Mouse (Mus musculus) stomach, postnatal 0 days (tissue): ENCODE results near the gene Disp2. TPM values are rescaled to one million over a fixed set of nuclear protein-coding genes. Genes with fewer than 3 reads are reported as not detected.
A peak's percentile ranks its signal among the peaks of the same experiment; 100 is the strongest.

Experiments
- ATAC-seq: fragments of 200-750 bp; cut with Nextera tagmentation; 2 replicates; pipeline ENCODE4 v1.8.0; 2017; ENCODE audit not compliant: low FRiP score, low TSS enrichment
- DNase-seq: peaks from one replicate; pipeline ENCODE4 v3.0.0-alpha.2; 2016; ENCODE audit warnings: low spot score
- H3K27ac ChIP-seq: fragments of 300-500 bp; sonication (generic); replicated peaks from 2 replicates; pipeline ENCODE4 v1.5.1; 2014; ENCODE audit warnings: mild to moderate bottlenecking, control low read depth
- H3K27me3 ChIP-seq: fragments of 300-500 bp; sonication (generic); 2 replicates; pipeline ENCODE4 v1.6.1; 2014; ENCODE audit warnings: low read length; ENCODE audit not compliant: control insufficient read depth, insufficient read depth
- H3K36me3 ChIP-seq: fragments of 300-500 bp; sonication (generic); 2 replicates; pipeline ENCODE4 v1.6.1; 2014; ENCODE audit warnings: low read length, mixed read lengths; ENCODE audit not compliant: control insufficient read depth, insufficient read depth
- H3K4me1 ChIP-seq: fragments of 300-500 bp; sonication (generic); replicated peaks from 2 replicates; pipeline ENCODE4 v1.6.1; 2014; ENCODE audit warnings: antibody characterized with exemption; ENCODE audit not compliant: control insufficient read depth, insufficient read depth
- H3K4me2 ChIP-seq: fragments of 300-500 bp; sonication (generic); replicated peaks from 2 replicates; pipeline ENCODE4 v1.6.1; 2014; ENCODE audit warnings: low read depth, mild to moderate bottlenecking, control low read depth, moderate library complexity
- H3K4me3 ChIP-seq: fragments of 300-500 bp; sonication (generic); 2 replicates; pipeline ENCODE4 v1.5.1; 2014; ENCODE audit warnings: low read depth, low read length, control low read depth
- H3K9ac ChIP-seq: fragments of 300-500 bp; sonication (generic); 2 replicates; pipeline ENCODE4 v1.6.1; 2014; ENCODE audit warnings: mild to moderate bottlenecking, low read length, control low read depth, mixed read lengths
- H3K9me3 ChIP-seq: fragments of 300-500 bp; sonication (generic); 2 replicates; pipeline ENCODE4 v1.6.1; 2016; ENCODE audit warnings: low read length; ENCODE audit not compliant: control insufficient read depth
- CTCF ChIP-seq: IDR thresholded peaks from 2 replicates; pipeline ENCODE4 v1.5.1; 2016; ENCODE audit warnings: antibody characterized with exemption, low read depth, mild to moderate bottlenecking, moderate library complexity
- EP300 ChIP-seq: optimal IDR thresholded peaks from 2 replicates; pipeline ENCODE3; 2016; ENCODE audit warnings: antibody characterized with exemption
- WGBS: fragments of 180-500 bp; shearing (Covaris S2); extraction: QIAGEN DNeasy Blood & Tissue Kit; methylation state at CpG from one replicate; pipeline ENCODE4 v1.1.7; 2014; 5-methylcytosine and 5-hydroxymethylcytosine counted together
- polyA plus RNA-seq: library from polyadenylated mRNA; unstranded; fragments of >200 nt; fragmentation: Nextera tagmentation; extraction: Ambion mirVana; gene quantifications from 2 replicates; pipeline ENCODE4 v1.2.1, GENCODE M21; 2015

Disp2 gene
- polyA plus RNA-seq, 1 experiment from 2014 or later = 1.1 TPM

GRCm38 (mm10) chr2:118841774-118842173, 62.3 kb downstream of the Disp2 start:
- Histone ChIP-seq H3K4me2 (no peak overlapping the region), H3K4me1 (no peaks in the 10 kb centered on the region), H3K9me3 (no peaks in the 10 kb centered on the region), H3K4me3 (no peak overlapping the region), H3K27ac (no peak overlapping the region), H3K27me3 (no peaks in the 10 kb centered on the region), H3K9ac (no peak overlapping the region), H3K36me3 (no peaks in the 10 kb centered on the region)
- TF ChIP-seq EP300 (no peak), CTCF (no peak)
- ATAC-seq (0 out of 2 replicates have a peak, but pooled peaks have one; percentile 26), DNase-seq (peak; percentile 31)
- 69% methylated on average over 4 of the region's 4 CpGs for WGBS

DNA sequence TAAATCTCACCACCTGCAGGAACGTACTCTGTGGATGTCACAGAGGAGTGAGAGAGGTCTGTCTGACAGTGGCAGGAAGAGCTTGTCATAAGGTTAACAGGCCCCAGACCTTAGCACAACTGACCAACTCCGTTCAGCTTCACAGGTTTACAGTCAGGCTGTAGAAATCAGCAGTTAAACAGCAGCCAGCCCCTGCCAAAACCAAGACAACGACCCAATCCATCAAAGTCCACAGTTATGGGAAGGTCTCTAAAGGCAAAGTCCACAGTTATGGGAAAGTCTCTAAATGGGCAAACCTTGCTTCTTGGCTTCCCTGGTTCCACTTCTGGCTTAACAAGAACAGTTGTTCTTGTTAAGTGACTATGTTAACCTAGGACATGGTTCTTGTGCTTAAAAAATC, 64.9 kb downstream of the Disp2 start:
- Histone ChIP-seq H3K9ac (no peak overlapping the region), H3K27ac (no peak overlapping the region), H3K4me1 (no peaks in the 10 kb centered on the region), H3K27me3 (no peaks in the 10 kb centered on the region), H3K36me3 (no peaks in the 10 kb centered on the region), H3K4me2 (no peak overlapping the region), H3K9me3 (no peaks in the 10 kb centered on the region), H3K4me3 (no peak overlapping the region)
- 80% methylated on average over 3 of the region's 3 CpGs for WGBS
- ATAC-seq = no peak
- no peak for DNase-seq
- TF ChIP-seq CTCF (no peak), EP300 (no peak)

DNA sequence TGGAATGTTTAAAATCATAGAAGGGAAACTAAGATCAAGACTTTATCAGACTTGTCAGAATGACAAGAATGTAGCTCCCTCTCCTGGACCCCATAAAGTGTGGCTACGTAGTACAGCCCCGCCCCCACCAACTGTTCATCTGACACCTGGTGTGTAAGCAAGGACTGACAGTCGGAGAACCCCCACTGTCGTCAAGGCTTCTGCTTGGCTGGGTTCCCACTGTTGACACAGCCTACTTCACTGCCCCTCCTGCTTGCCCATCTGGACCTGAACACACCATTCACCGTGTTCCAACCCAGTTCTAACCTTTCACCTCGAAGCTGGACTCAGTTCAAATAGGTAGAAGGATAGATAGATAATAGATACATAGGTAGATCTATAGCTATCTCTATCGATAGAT, 66.7 kb downstream of the Disp2 start:
- no peak for TF ChIP-seq CTCF
- no peak for TF ChIP-seq EP300
- Histone ChIP-seq H3K27ac (no peak overlapping the region), H3K9me3 (no peaks in the 10 kb centered on the region), H3K4me3 (no peak overlapping the region), H3K9ac (no peak overlapping the region), H3K27me3 (no peaks in the 10 kb centered on the region), H3K4me1 (no peaks in the 10 kb centered on the region), H3K36me3 (no peaks in the 10 kb centered on the region), H3K4me2 (no peak overlapping the region)
- no peak for ATAC-seq
- WGBS = 45% methylated on average over 7 of the region's 7 CpGs
- no peak for DNase-seq

GRCm38 (mm10) chr2:118851756-118852155, 72.2 kb downstream of the Disp2 start:
- no peak for TF ChIP-seq CTCF
- no peak for TF ChIP-seq EP300

More at GRCm38 (mm10) chr2:118851756-118852155, 72.2 kb downstream of the Disp2 start:
- 26% methylated on average over 3 of the region's 3 CpGs for WGBS
- Histone ChIP-seq H3K4me3 (no peak overlapping the region), H3K4me1 (no peaks in the 10 kb centered on the region), H3K9me3 (no peaks in the 10 kb centered on the region), H3K4me2 (no peak overlapping the region), H3K36me3 (no peaks in the 10 kb centered on the region), H3K27ac (no peak overlapping the region), H3K27me3 (no peaks in the 10 kb centered on the region), H3K9ac (no peak overlapping the region)
- DNase-seq (no peak), ATAC-seq (no peak)

Other genes with a start within 250 kb of the Disp2 start
- gene Bmf, start 230.0 kb upstream of the Disp2 start, polyA plus RNA-seq = 2.3 and 2.8 TPM in 2 replicates
- 9.8 and 11.4 TPM in 2 replicates for gene Bub1b, start 181.5 kb upstream of the Disp2 start, polyA plus RNA-seq
- 3.7 and 5.3 TPM in 2 replicates for gene Pak6, start 116.4 kb upstream of the Disp2 start, polyA plus RNA-seq
- gene Ankrd63, start 75.8 kb upstream of the Disp2 start, polyA plus RNA-seq = 0.11 and 0.27 TPM in 2 replicates
- gene Plcb2, start 51.3 kb upstream of the Disp2 start, polyA plus RNA-seq = 0.58 and 0.64 TPM in 2 replicates
- 33.8 and 36.7 TPM in 2 replicates for gene Inafm2, start 34.0 kb upstream of the Disp2 start, polyA plus RNA-seq
- gene Ccdc9b, start 17.1 kb upstream of the Disp2 start, polyA plus RNA-seq = 2.9 TPM in 2 replicates
- 165 and 184 TPM in 2 replicates for gene Phgr1, start 7.0 kb upstream of the Disp2 start, polyA plus RNA-seq
- gene Knstrn, start 34.3 kb downstream of the Disp2 start, polyA plus RNA-seq = 26.6 and 29.0 TPM in 2 replicates
- 30.9 and 35.9 TPM in 2 replicates for gene Ivd, start 82.2 kb downstream of the Disp2 start, polyA plus RNA-seq
- gene Bahd1, start 120.7 kb downstream of the Disp2 start, polyA plus RNA-seq = 3.7 and 3.8 TPM in 2 replicates
- gene Chst14, start 146.8 kb downstream of the Disp2 start, polyA plus RNA-seq = 13.6 and 14.2 TPM in 2 replicates
- 20.7 and 21.3 TPM in 2 replicates for gene Ccdc32, start 249.7 kb downstream of the Disp2 start, polyA plus RNA-seq